Mouse (Mus musculus) midbrain, embryonic 16.5 days (tissue): ENCODE measurements at regions not wholly inside any gene's neighbourhood (a gene's known extent, or its start where the extent isn't known, plus 50 kb on each side); places are given as distances from the start of the nearest gene placed in this dataset.

Source experiments
- ATAC-seq: fragments of 200-750 bp; cut with Nextera tagmentation; 2 replicates; pipeline ENCODE4 v1.8.0; 2017; ENCODE audit warnings: moderate TSS enrichment
- H3K27ac ChIP-seq: fragments of 300-500 bp; sonication (generic); 2 replicates; pipeline ENCODE4 v1.5.1; 2014; ENCODE audit warnings: mild to moderate bottlenecking, low read length, mixed read lengths
- H3K27me3 ChIP-seq: fragments of 300-500 bp; sonication (generic); 2 replicates; pipeline ENCODE4 v1.6.1; 2014; ENCODE audit warnings: low read depth, low read length, mixed read lengths; ENCODE audit not compliant: control insufficient read depth, insufficient read depth
- H3K36me3 ChIP-seq: fragments of 300-500 bp; sonication (generic); 2 replicates; pipeline ENCODE4 v1.6.1; 2014; ENCODE audit warnings: mild to moderate bottlenecking, low read length, moderate library complexity, mixed read lengths; ENCODE audit not compliant: control insufficient read depth, insufficient read depth
- H3K4me1 ChIP-seq: fragments of 300-500 bp; sonication (generic); 2 replicates; pipeline ENCODE4 v1.6.1; 2014; ENCODE audit warnings: mild to moderate bottlenecking, low read length, mixed read lengths; ENCODE audit not compliant: control insufficient read depth, insufficient read depth
- H3K4me2 ChIP-seq: fragments of 300-500 bp; sonication (generic); 2 replicates; pipeline ENCODE4 v1.6.1; 2014; ENCODE audit warnings: mild to moderate bottlenecking, low read length, mixed read lengths
- H3K4me3 ChIP-seq: fragments of 300-500 bp; sonication (generic); 2 replicates; pipeline ENCODE4 v1.5.1; 2014; ENCODE audit warnings: low read depth, mild to moderate bottlenecking, low read length, moderate library complexity, mixed read lengths
- H3K9ac ChIP-seq: fragments of 300-500 bp; sonication (generic); 2 replicates; pipeline ENCODE4 v1.6.1; 2014; ENCODE audit warnings: low read depth, low read length, mixed read lengths
- H3K9me3 ChIP-seq: fragments of 300-500 bp; sonication (generic); replicated peaks from 2 replicates; pipeline ENCODE4 v1.6.1; 2014; ENCODE audit warnings: mild to moderate bottlenecking, low read length, mixed read lengths; ENCODE audit not compliant: control insufficient read depth, poor library complexity, severe bottlenecking
- WGBS: fragments of 180-500 bp; shearing (Covaris S2); extraction: QIAGEN DNeasy Blood & Tissue Kit; methylation state at CpG from one replicate; pipeline ENCODE4 v1.1.7; 2014; 5-methylcytosine and 5-hydroxymethylcytosine counted together

- Histone ChIP-seq H3K4me3 (no peak overlapping the region), H3K4me1 (no peaks in the 10 kb centered on the region), H3K27ac (0 out of 2 replicates have a peak overlapping the region, but pooled peaks have one; percentile 1), H3K9me3 (no peaks in the 10 kb centered on the region), H3K4me2 (no peak overlapping the region), H3K27me3 (peaks cover 3% of the 10 kb centered on the region; the same call in 1 of the 2 replicates), H3K9ac (no peak overlapping the region), H3K36me3 (no peaks in the 10 kb centered on the region)
- 21% methylated on average over 3 of the region's 3 CpGs for WGBS
- ATAC-seq: no peak
These were observed 324.6 kb upstream of the Adamts16 start for GRCm38 (mm10) chr13:71166226-71166625.

- peak overlapping the region; percentile 4; the same call in 1 of the 2 replicates for H3K4me2 ChIP-seq
- H3K4me1 ChIP-seq: no peaks in the 10 kb centered on the region
- peaks cover 4% of the 10 kb centered on the region; the same call in 1 of the 2 replicates for H3K27me3 ChIP-seq
- no peaks in the 10 kb centered on the region for H3K9me3 ChIP-seq
- no peak overlapping the region for H3K27ac ChIP-seq
- peak; percentile 79 for ATAC-seq
- no peak overlapping the region for H3K4me3 ChIP-seq
- H3K36me3 ChIP-seq: no peaks in the 10 kb centered on the region
- 25% methylated on average over 20 of the region's 20 CpGs for WGBS
- no peak overlapping the region for H3K9ac ChIP-seq
These were observed 323.7 kb upstream of the Adamts16 start for GRCm38 (mm10) chr13:71165096-71165920.

DNA sequence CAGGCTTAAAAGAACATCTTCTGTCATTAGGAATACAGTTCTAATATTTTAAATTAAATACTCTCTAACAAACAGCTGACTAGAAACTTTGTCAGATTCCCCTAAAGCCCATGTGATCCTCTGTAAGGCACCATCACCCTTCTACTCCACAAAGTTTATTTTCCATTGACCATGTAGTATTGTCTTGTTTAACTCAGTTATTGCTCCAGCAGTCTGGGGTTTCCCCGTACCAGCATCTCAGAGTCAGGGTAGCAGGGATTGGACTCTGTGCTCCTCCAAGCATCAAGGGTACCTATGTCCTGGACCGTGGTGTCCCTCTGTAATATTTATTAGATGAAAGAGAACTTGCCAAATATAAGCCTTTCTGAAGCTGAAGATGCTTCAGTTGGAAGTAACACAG is 322.4 kb upstream of the Adamts16 start:
- H3K4me3 ChIP-seq: no peak overlapping the region
- no peaks in the 10 kb centered on the region for H3K36me3 ChIP-seq
- no peak overlapping the region for H3K27ac ChIP-seq
- H3K9me3 ChIP-seq: no peaks in the 10 kb centered on the region
- 91% methylated on average over 2 of the region's 2 CpGs for WGBS
- ATAC-seq: no peak
- peaks cover 4% of the 10 kb centered on the region; the same call in 1 of the 2 replicates for H3K27me3 ChIP-seq
- H3K4me1 ChIP-seq: no peaks in the 10 kb centered on the region
- H3K9ac ChIP-seq: no peak overlapping the region
- H3K4me2 ChIP-seq: no peak overlapping the region

DNA sequence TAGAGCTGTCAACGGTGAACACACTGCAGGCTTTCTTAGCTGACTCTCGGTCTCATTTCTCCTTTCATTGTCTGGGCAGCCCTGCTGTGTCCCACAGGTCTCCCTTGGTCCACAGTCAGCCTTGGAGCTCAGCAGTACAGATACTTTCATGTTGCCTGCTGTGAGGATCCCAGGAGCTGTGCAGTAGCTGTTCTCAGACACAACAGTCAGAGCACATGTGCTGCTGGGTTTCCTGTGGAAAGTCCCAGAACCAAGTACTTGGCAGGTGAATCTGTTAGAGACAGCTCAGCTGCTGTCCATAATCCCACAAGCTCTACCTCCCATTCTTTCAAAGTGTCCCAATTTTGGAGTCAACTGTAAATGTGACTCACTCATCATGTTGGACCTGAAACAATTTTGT is 321.3 kb upstream of the Adamts16 start:
- no peak for ATAC-seq
- Histone ChIP-seq H3K27me3 (peaks cover 4% of the 10 kb centered on the region; the same call in 1 of the 2 replicates), H3K36me3 (no peaks in the 10 kb centered on the region), H3K4me3 (no peak overlapping the region), H3K4me2 (no peak overlapping the region), H3K9me3 (no peaks in the 10 kb centered on the region), H3K9ac (no peak overlapping the region), H3K27ac (no peak overlapping the region), H3K4me1 (peaks cover 8% of the 10 kb centered on the region)
- WGBS: 39% methylated on average over 2 of the region's 2 CpGs

DNA sequence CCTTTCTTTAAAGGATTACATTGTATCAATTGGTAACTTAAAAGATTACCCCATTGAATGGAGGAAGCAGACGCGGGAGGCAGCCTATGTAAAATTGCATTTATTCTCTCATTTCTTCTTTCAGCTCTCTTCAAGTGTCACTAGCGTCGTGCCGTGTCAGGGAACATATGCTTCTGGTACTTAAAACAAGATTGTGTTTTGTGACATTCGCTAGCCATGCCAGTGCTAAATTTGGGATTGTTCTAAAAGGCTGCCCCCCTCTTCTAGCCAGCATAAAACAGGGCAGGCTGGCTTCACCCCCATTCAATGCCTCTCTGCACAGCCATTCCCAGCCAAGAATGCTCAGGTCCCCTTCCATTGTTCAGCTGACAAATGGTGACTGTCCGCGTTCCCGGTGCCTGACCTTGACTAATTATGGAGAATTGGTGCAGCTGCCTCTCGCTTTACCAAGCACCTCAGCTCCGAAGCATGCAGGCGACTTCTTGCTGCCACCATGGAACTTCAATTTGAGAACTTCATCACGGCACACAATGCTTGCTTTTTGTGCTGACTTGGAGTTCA is 316.8 kb upstream of the Adamts16 start:
- H3K27ac ChIP-seq: 0 out of 2 replicates have a peak overlapping the region, but pooled peaks have one; percentile 38
- H3K4me1 ChIP-seq: peaks cover 15% of the 10 kb centered on the region
- peaks cover 4% of the 10 kb centered on the region; the same call in 1 of the 2 replicates for H3K27me3 ChIP-seq
- ATAC-seq: peak; percentile 75; the same call in 1 of the 2 replicates
- H3K4me2 ChIP-seq: peak overlapping the region; percentile 57
- H3K36me3 ChIP-seq: no peaks in the 10 kb centered on the region
- H3K9me3 ChIP-seq: no peaks in the 10 kb centered on the region
- 7% methylated on average over 13 of the region's 13 CpGs for WGBS
- peak overlapping the region; percentile 48; the same call in 1 of the 2 replicates for H3K9ac ChIP-seq
- peak overlapping the region; percentile 25 for H3K4me3 ChIP-seq

DNA sequence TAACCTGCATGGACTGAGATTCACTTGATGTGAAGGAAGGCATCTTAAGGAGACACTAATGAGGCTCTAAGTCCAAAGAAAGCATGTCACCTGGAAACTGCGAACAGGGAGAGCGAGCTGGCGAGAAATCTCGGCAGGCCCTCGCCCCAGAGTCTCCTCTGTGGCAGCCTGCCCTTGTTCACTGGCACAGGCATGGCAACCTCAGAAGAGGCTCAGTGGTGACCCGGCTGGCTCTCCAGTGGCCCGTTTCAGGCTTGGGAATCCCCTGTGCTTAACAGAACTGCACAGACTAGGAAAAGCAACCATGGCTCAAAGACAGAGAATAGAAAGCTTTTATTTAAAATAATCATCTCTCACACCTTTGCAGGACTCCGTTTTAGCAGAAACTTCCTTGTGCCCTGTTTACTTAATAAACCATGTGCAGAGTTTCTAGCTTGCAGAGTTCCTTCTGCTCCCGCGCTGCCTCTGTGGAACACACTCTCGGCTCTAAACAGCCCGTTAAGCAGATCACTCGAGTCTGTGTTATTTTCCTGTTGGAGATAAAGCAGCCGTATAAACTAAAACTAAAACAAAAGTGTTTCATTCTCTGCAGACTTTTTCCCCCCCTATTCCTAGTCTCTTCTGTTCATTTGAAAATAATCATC is 316.2 kb upstream of the Adamts16 start:
- Histone ChIP-seq H3K27ac (peak overlapping the region; percentile 1; the same call in 1 of the 2 replicates), H3K36me3 (no peaks in the 10 kb centered on the region), H3K9me3 (no peaks in the 10 kb centered on the region), H3K4me3 (peak overlapping the region; percentile 6), H3K9ac (peak overlapping the region; percentile 38; the same call in 1 of the 2 replicates), H3K4me1 (peaks cover 15% of the 10 kb centered on the region), H3K27me3 (peaks cover 4% of the 10 kb centered on the region; the same call in 1 of the 2 replicates), H3K4me2 (peak overlapping the region; percentile 57)
- no peak for ATAC-seq
- 13% methylated on average over 14 of the region's 14 CpGs for WGBS

DNA sequence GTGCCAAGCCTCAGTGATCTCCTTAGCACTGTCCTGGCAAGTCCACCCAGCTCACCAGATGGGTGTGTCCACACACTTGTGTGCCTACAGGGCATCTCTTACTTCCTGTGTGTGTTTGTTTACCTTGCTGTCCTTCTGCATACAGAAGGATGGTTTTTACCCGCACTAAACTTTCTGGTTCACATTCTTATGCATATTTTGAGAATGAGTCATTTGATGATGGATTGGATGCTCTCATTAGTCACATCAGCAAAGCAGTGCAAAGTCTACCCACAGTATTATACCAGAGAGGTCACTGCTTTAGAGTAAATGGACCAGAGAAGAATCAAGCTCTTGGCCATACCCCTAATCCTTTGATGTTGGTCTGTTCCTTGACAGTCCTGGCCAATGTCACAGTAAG is 308.5 kb upstream of the Adamts16 start:
- Histone ChIP-seq H3K4me2 (no peak overlapping the region), H3K4me1 (peaks cover 7% of the 10 kb centered on the region; the same call in 1 of the 2 replicates), H3K36me3 (no peaks in the 10 kb centered on the region), H3K9ac (no peak overlapping the region), H3K9me3 (no peaks in the 10 kb centered on the region), H3K27ac (no peak overlapping the region), H3K4me3 (no peak overlapping the region), H3K27me3 (peaks cover 2% of the 10 kb centered on the region; the same call in 1 of the 2 replicates)
- no peak for ATAC-seq
- 74% methylated on average over 1 of the region's 1 CpGs for WGBS

DNA sequence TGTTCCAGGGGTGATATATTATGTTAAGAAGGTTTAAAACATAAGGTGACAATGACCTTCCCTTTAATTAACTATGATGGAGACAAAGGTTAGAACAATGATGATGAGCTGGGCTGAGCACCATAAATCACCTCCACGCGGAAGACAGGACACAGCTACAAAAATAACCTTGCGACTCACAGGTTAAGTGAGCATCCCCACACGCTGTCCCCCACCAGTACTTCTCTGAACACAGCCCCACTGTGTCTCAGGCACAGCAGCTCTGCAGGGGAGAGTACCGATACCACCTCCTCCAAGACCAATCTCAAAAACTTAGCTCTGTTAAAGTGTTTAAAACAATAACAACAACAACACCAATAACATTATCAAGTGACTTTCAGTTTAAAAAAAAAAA is 307.7 kb upstream of the Adamts16 start:
- H3K36me3 ChIP-seq: no peaks in the 10 kb centered on the region
- H3K9ac ChIP-seq: no peak overlapping the region
- no peak overlapping the region for H3K4me3 ChIP-seq
- WGBS: 56% methylated on average over 5 of the region's 5 CpGs
- H3K27ac ChIP-seq: no peak overlapping the region
- H3K4me2 ChIP-seq: no peak overlapping the region
- H3K4me1 ChIP-seq: peaks cover 7% of the 10 kb centered on the region; the same call in 1 of the 2 replicates
- peaks cover 2% of the 10 kb centered on the region; the same call in 1 of the 2 replicates for H3K27me3 ChIP-seq
- no peaks in the 10 kb centered on the region for H3K9me3 ChIP-seq
- no peak for ATAC-seq
